Mouse (Mus musculus) CH12.LX (cell line): ENCODE measurements around the gene Trpc4ap. TPM values are rescaled to one million over a fixed set of nuclear protein-coding genes. Genes with fewer than 3 reads are reported as not detected.

Source experiments
- DNase-seq: peaks from one replicate; pipeline ENCODE4 v3.0.0-alpha.2; 2013; ENCODE audit errors: extremely low read depth
- H3K27ac ChIP-seq: 2 replicates; pipeline ENCODE4 v1.5.1; 2012; ENCODE audit warnings: low read depth, mild to moderate bottlenecking, control low read depth, moderate library complexity; ENCODE audit not compliant: insufficient read depth
- H3K27me3 ChIP-seq: replicated peaks from 2 replicates; pipeline ENCODE3; 2012; ENCODE audit warnings: inconsistent platforms
- H3K36me3 ChIP-seq, 2 experiments: replicated peaks in 1 of 2; 2 replicates each; pipeline versions ENCODE3 to v1.6.1; 2012; ENCODE audit warnings: inconsistent platforms in 1 of 2, low read length in 1 of 2, mild to moderate bottlenecking in 1 of 2, mixed read lengths in 1 of 2, moderate library complexity in 1 of 2; ENCODE audit not compliant: control insufficient read depth in 1 of 2, insufficient read depth in 1 of 2
- H3K4me1 ChIP-seq, 2 experiments: 2 replicates each; pipeline ENCODE4 v1.6.1; 2012; ENCODE audit warnings: inconsistent platforms in 1 of 2, moderate library complexity in 1 of 2; ENCODE audit not compliant: insufficient read depth in 2 of 2, control insufficient read depth in 1 of 2
- H3K4me2 ChIP-seq: 2 replicates; pipeline ENCODE4 v1.6.1; 2012; ENCODE audit warnings: low read depth, mild to moderate bottlenecking, control low read depth; ENCODE audit not compliant: poor library complexity, insufficient read depth, severe bottlenecking
- H3K4me3 ChIP-seq, 3 experiments: fragments of 150-350 bp in 1 of 3; sonication (generic) in 1 of 3; replicated peaks in 1 of 3; 2 replicates each; pipeline versions ENCODE3 to v1.5.1; 2011 to 2012; ENCODE audit warnings: low read depth in 2 of 3, low read length in 2 of 3, mild to moderate bottlenecking in 2 of 3, moderate library complexity in 2 of 3, control low read depth in 1 of 3, improper control_type of control experiment in 1 of 3, inconsistent platforms in 1 of 3, mixed read lengths in 1 of 3; ENCODE audit not compliant: poor library complexity in 1 of 3
- H3K79me2 ChIP-seq: replicated peaks from 2 replicates; pipeline ENCODE4 v1.6.1; 2012; ENCODE audit warnings: mild to moderate bottlenecking, moderate library complexity; ENCODE audit not compliant: control insufficient read depth, poor library complexity, insufficient read depth, severe bottlenecking; ENCODE audit errors: extremely low read depth
- H3K9ac ChIP-seq: 2 replicates; pipeline ENCODE4 v1.6.1; 2012; ENCODE audit warnings: low read depth, mild to moderate bottlenecking, control low read depth, moderate library complexity; ENCODE audit not compliant: insufficient read depth
- H3K9me3 ChIP-seq: replicated peaks from 2 replicates; pipeline ENCODE3; 2012; ENCODE audit warnings: low read length, inconsistent platforms, mixed read lengths
- CHD1 ChIP-seq: IDR thresholded peaks from 2 replicates; pipeline ENCODE4 v1.6.1; 2012; ENCODE audit warnings: low read depth, low read length, improper control_type of control experiment, inconsistent platforms
- CHD2 ChIP-seq: IDR thresholded peaks from 2 replicates; pipeline ENCODE4 v1.6.1; 2011; ENCODE audit warnings: low read length, improper control_type of control experiment
- ELF1 ChIP-seq: IDR thresholded peaks from 2 replicates; pipeline ENCODE4 v1.6.1; 2014; ENCODE audit warnings: low read depth, mild to moderate bottlenecking, inconsistent platforms, low read length, improper control_type of control experiment
- ETS1 ChIP-seq: conservative IDR thresholded peaks from 2 replicates; pipeline ENCODE4 v1.6.1; 2012; ENCODE audit warnings: low read depth, mild to moderate bottlenecking, inconsistent platforms, low read length, improper control_type of control experiment, moderate library complexity
- JUND ChIP-seq: conservative IDR thresholded peaks from 2 replicates; pipeline ENCODE4 v1.6.1; 2011; ENCODE audit warnings: low read depth, low read length, improper control_type of control experiment
- MAFK ChIP-seq: IDR thresholded peaks from 2 replicates; pipeline ENCODE4 v1.6.1; 2011; ENCODE audit warnings: low read length, improper control_type of control experiment; ENCODE audit not compliant: insufficient replicate concordance
- MAX ChIP-seq: IDR thresholded peaks from 2 replicates; pipeline ENCODE4 v1.6.1; 2011; ENCODE audit warnings: low read length, improper control_type of control experiment
- MYC ChIP-seq: IDR thresholded peaks from 2 replicates; pipeline ENCODE4 v1.6.1; 2011; ENCODE audit warnings: low read depth, mild to moderate bottlenecking, improper control_type of control experiment, low read length
- NELFE ChIP-seq: IDR thresholded peaks from 2 replicates; pipeline ENCODE4 v1.6.1; 2011; ENCODE audit warnings: low read depth, low read length, improper control_type of control experiment
- NRF1 ChIP-seq: IDR thresholded peaks from 2 replicates; pipeline ENCODE4 v1.6.1; 2014; ENCODE audit warnings: low read depth, mild to moderate bottlenecking, inconsistent platforms, low read length, improper control_type of control experiment, moderate library complexity
- PAX5 ChIP-seq: IDR thresholded peaks from 2 replicates; pipeline ENCODE4 v1.6.1; 2012; ENCODE audit warnings: low read length, inconsistent platforms, mixed read lengths
- POLR2AphosphoS2 ChIP-seq: IDR thresholded peaks from 2 replicates; pipeline ENCODE4 v1.6.1; 2011; ENCODE audit warnings: low read depth, low read length, improper control_type of control experiment
- RAD21 ChIP-seq: IDR thresholded peaks from 2 replicates; pipeline ENCODE4 v1.6.1; 2011; ENCODE audit warnings: low read depth, mild to moderate bottlenecking, low read length, improper control_type of control experiment, moderate library complexity
- RCOR1 ChIP-seq: conservative IDR thresholded peaks from 2 replicates; pipeline ENCODE4 v1.6.1; 2012; ENCODE audit warnings: low read depth, mild to moderate bottlenecking, inconsistent platforms, low read length, improper control_type of control experiment
- SIN3A ChIP-seq: IDR thresholded peaks from 2 replicates; pipeline ENCODE4 v1.6.1; 2012; ENCODE audit warnings: low read length, improper control_type of control experiment, inconsistent platforms
- SMC3 ChIP-seq: IDR thresholded peaks from 2 replicates; pipeline ENCODE4 v1.6.1; 2011; ENCODE audit warnings: low read depth, low read length, improper control_type of control experiment
- TBP ChIP-seq: conservative IDR thresholded peaks from 2 replicates; pipeline ENCODE4 v1.6.1; 2011; ENCODE audit warnings: low read depth, low read length, improper control_type of control experiment
- TCF12 ChIP-seq: IDR thresholded peaks from 2 replicates; pipeline ENCODE4 v1.6.1; 2014; ENCODE audit warnings: low read depth, mild to moderate bottlenecking, inconsistent platforms, low read length, improper control_type of control experiment
- USF1 ChIP-seq: IDR thresholded peaks from 2 replicates; pipeline ENCODE4 v1.6.1; 2014; ENCODE audit warnings: low read depth, mild to moderate bottlenecking, inconsistent platforms, low read length, improper control_type of control experiment
- USF2 ChIP-seq: conservative IDR thresholded peaks from 2 replicates; pipeline ENCODE4 v1.6.1; 2011; ENCODE audit warnings: low read depth, low read length, improper control_type of control experiment
- ZC3H11A ChIP-seq: IDR thresholded peaks from 2 replicates; pipeline ENCODE4 v1.6.1; 2012; ENCODE audit warnings: low read depth, mild to moderate bottlenecking, inconsistent platforms, low read length, improper control_type of control experiment
- ZKSCAN1 ChIP-seq: IDR thresholded peaks from 2 replicates; pipeline ENCODE4 v1.6.1; 2012; ENCODE audit warnings: low read depth, inconsistent platforms, low read length, improper control_type of control experiment, borderline replicate concordance
- ZMIZ1 ChIP-seq: IDR thresholded peaks from 2 replicates; pipeline ENCODE4 v1.6.1; 2012; ENCODE audit warnings: low read depth, mild to moderate bottlenecking, inconsistent platforms, low read length, improper control_type of control experiment
- ZNF384 ChIP-seq: IDR thresholded peaks from 2 replicates; pipeline ENCODE4 v1.6.1; 2012; ENCODE audit warnings: low read depth, low read length, improper control_type of control experiment, inconsistent platforms
- dilution Hi-C: fragments of 300-500 bp; cut with MboI; formaldehyde crosslinking; loops from 2 replicates; pipeline ENCODE4 v1.14.3; 2020; ENCODE audit warnings: low sequenced_read_pairs; ENCODE audit not compliant: extremely low pct_unique_long_range_greater_than_20kb, extremely low pct_ligation_motif_present
- in situ Hi-C: fragments of 300-500 bp; cut with MboI; formaldehyde crosslinking; loops from 3 replicates; pipeline ENCODE4 v1.14.3; 2019; ENCODE audit warnings: low sequenced_read_pairs, low pct_ligation_motif_present, low pct_unique_long_range_greater_than_20kb, mixed read lengths
- polyA plus RNA-seq: library from polyadenylated mRNA; unstranded; fragments of >175 nt; gene quantifications from 2 replicates; pipeline ENCODE4 v1.2.1, GENCODE M21; 2012; ENCODE audit warnings: low read depth; ENCODE audit not compliant: insufficient read length
- total RNA-seq, 2 experiments: library from RNA; depleted of rRNA; stranded (reverse); fragments of 300-350 nt in 1 of 2; fragments of >200 nt in 1 of 2; gene quantifications; 2 replicates each; pipeline ENCODE4 v1.2.3; 2012 to 2014

Gene Trpc4ap
- total and polyA plus RNA-seq, 3 experiments: 52.8 to 105 (median 55.8) TPM

GRCm38 (mm10) chr2:155641540-155642472 is 50.4 kb downstream of the Trpc4ap start:
- DNase-seq: no peak
- Histone ChIP-seq H3K27me3 (no peaks in the 10 kb centered on the region), H3K4me1 (no peaks in the 10 kb centered on the region), H3K4me2 (no peak overlapping the region), H3K4me3 (no peak overlapping the region), H3K9ac (no peak overlapping the region), H3K36me3 (peaks cover 73 to 95% of the 10 kb centered on the region in 2 experiments), H3K27ac (no peak overlapping the region), H3K9me3 (no peaks in the 10 kb centered on the region), H3K79me2 (no peaks in the 10 kb centered on the region)
- in situ Hi-C loops (no loop called here), dilution Hi-C loops (no loop called here)
- TF ChIP-seq MYC (no peak), MAFK (no peak), ZNF384 (no peak), TCF12 (no peak), ELF1 (no peak), PAX5 (no peak)

- TF ChIP-seq SMC3: no peak
- TF ChIP-seq USF1: no peak
- no peak for TF ChIP-seq ZMIZ1
- no peak overlapping the region for H3K4me3 ChIP-seq
- dilution Hi-C loops (no loop called here), in situ Hi-C loops (no loop called here)
- DNase-seq: no peak
- H3K4me1 ChIP-seq: no peaks in the 10 kb centered on the region
- no peaks in the 10 kb centered on the region for H3K79me2 ChIP-seq
- H3K9ac ChIP-seq: no peak overlapping the region
- no peak overlapping the region for H3K27ac ChIP-seq
- H3K4me2 ChIP-seq: no peak overlapping the region
- no peaks in the 10 kb centered on the region for H3K9me3 ChIP-seq
- no peaks in the 10 kb centered on the region for H3K27me3 ChIP-seq
- peaks cover 73 to 97% of the 10 kb centered on the region in 2 experiments for H3K36me3 ChIP-seq
Measured at GRCm38 (mm10) chr2:155640656-155641055, 51.5 kb downstream of the Trpc4ap start.

- H3K36me3 ChIP-seq: peaks cover 81 to 100% of the 10 kb centered on the region in 2 experiments
- TF ChIP-seq NELFE: no peak
- TF ChIP-seq MAX: no peak
- no peak for TF ChIP-seq POLR2AphosphoS2
- TF ChIP-seq ETS1: no peak
- TF ChIP-seq NRF1: no peak
- no peak for TF ChIP-seq SIN3A
- no peak for TF ChIP-seq CHD1
- TF ChIP-seq JUND: no peak
- no peak for TF ChIP-seq USF2
- no peak for TF ChIP-seq PAX5
- no peak for TF ChIP-seq CHD2
- no peak for TF ChIP-seq ELF1
- no peak for TF ChIP-seq ZC3H11A
- no peak for TF ChIP-seq ZKSCAN1
- no peak for TF ChIP-seq TBP
- no peak for TF ChIP-seq RAD21
- TF ChIP-seq RCOR1: no peak
- TF ChIP-seq SMC3: no peak
- no peak for DNase-seq
- no peak overlapping the region for H3K27ac ChIP-seq
- H3K4me2 ChIP-seq: no peak overlapping the region
- no peak overlapping the region for H3K4me3 ChIP-seq
- in situ Hi-C loops: no loop called here
- no peaks in the 10 kb centered on the region for H3K27me3 ChIP-seq
- H3K9ac ChIP-seq: no peak overlapping the region
- no peaks in the 10 kb centered on the region for H3K79me2 ChIP-seq
- dilution Hi-C loops: no loop called here
- no peaks in the 10 kb centered on the region for H3K4me1 ChIP-seq
- H3K9me3 ChIP-seq: no peaks in the 10 kb centered on the region
Measured at GRCm38 (mm10) chr2:155637411-155637810, 54.8 kb downstream of the Trpc4ap start.
